Mouse (Mus musculus) midbrain, embryonic 10.5 days (tissue): ENCODE results near the gene Erbb3. TPM values are rescaled to one million over a fixed set of nuclear protein-coding genes. Genes with fewer than 3 reads are reported as not detected.

Experiments used
- DNase-seq: peaks from one replicate; pipeline ENCODE4 v3.0.0-alpha.2; 2017; ENCODE audit warnings: low spot score
- H3K27ac ChIP-seq: fragments of 300-500 bp; sonication (generic); replicated peaks from 2 replicates; pipeline ENCODE4 v1.5.1; 2016; ENCODE audit warnings: mild to moderate bottlenecking
- H3K27me3 ChIP-seq: fragments of 300-500 bp; sonication (generic); 2 replicates; pipeline ENCODE4 v1.6.1; 2016; ENCODE audit warnings: low read depth, mild to moderate bottlenecking; ENCODE audit not compliant: poor library complexity, severe bottlenecking
- H3K36me3 ChIP-seq: fragments of 300-500 bp; sonication (generic); 2 replicates; pipeline ENCODE4 v1.6.1; 2016; ENCODE audit warnings: mild to moderate bottlenecking, moderate library complexity
- H3K4me1 ChIP-seq: fragments of 300-500 bp; sonication (generic); 2 replicates; pipeline ENCODE4 v1.6.1; 2016
- H3K4me3 ChIP-seq: fragments of 300-500 bp; sonication (generic); 2 replicates; pipeline ENCODE4 v1.5.1; 2016; ENCODE audit warnings: mild to moderate bottlenecking, moderate library complexity
- H3K9me3 ChIP-seq: fragments of 300-500 bp; sonication (generic); replicated peaks from 2 replicates; pipeline ENCODE4 v1.6.1; 2016; ENCODE audit warnings: mild to moderate bottlenecking
- WGBS: fragments of 180-500 bp; shearing (Covaris S2); methylation state at CpG from one replicate; pipeline ENCODE4 v1.1.7; 2016; 5-methylcytosine and 5-hydroxymethylcytosine counted together
- polyA plus RNA-seq: library from polyadenylated mRNA; unstranded; fragments of >200 nt; fragmentation: Nextera tagmentation; extraction: Ambion mirVana; gene quantifications from 2 replicates; pipeline ENCODE4 v1.2.1, GENCODE M21; 2016

The Erbb3 gene
- polyA plus RNA-seq, 1 experiment from 2014 or later: 1.4 TPM

- Histone ChIP-seq H3K27ac (no peak overlapping the region), H3K27me3 (no peaks in the 10 kb centered on the region), H3K4me1 (no peaks in the 10 kb centered on the region), H3K4me3 (no peak overlapping the region), H3K36me3 (no peaks in the 10 kb centered on the region), H3K9me3 (no peaks in the 10 kb centered on the region)
- DNase-seq: no peak
- WGBS: 87% methylated on average over 2 of the region's 2 CpGs
These were observed 9.0 kb upstream of the Erbb3 start for GRCm38 (mm10) chr10:128598476-128598875.

GRCm38 (mm10) chr10:128592797-128593196, 3.3 kb upstream of the Erbb3 start:
- peaks cover 21% of the 10 kb centered on the region for H3K27me3 ChIP-seq
- H3K36me3 ChIP-seq: no peaks in the 10 kb centered on the region
- no peak overlapping the region for H3K27ac ChIP-seq
- no peaks in the 10 kb centered on the region for H3K9me3 ChIP-seq
- peaks cover 19% of the 10 kb centered on the region for H3K4me1 ChIP-seq
- no peak overlapping the region for H3K4me3 ChIP-seq
- no peak for DNase-seq
- 80% methylated on average over 5 of the region's 5 CpGs for WGBS

- no peak for DNase-seq
- 86% methylated on average over 6 of the region's 6 CpGs for WGBS
These were observed 2.0 kb upstream of the Erbb3 start for GRCm38 (mm10) chr10:128591436-128591835.

GRCm38 (mm10) chr10:128590193-128590690, 790 bp upstream of the Erbb3 start:
- Histone ChIP-seq H3K27ac (peak overlapping the region; percentile 77), H3K36me3 (no peaks in the 10 kb centered on the region), H3K4me1 (peaks cover 28% of the 10 kb centered on the region), H3K9me3 (no peaks in the 10 kb centered on the region), H3K27me3 (peaks cover 46% of the 10 kb centered on the region), H3K4me3 (peak overlapping the region; percentile 78)
- WGBS: under 1% methylated on average over 43 of the region's 43 CpGs
- DNase-seq: peak; percentile 79

More at GRCm38 (mm10) chr10:128591436-128591835, 2.0 kb upstream of the Erbb3 start:
- Histone ChIP-seq H3K9me3 (no peaks in the 10 kb centered on the region), H3K36me3 (no peaks in the 10 kb centered on the region), H3K4me3 (no peak overlapping the region), H3K4me1 (peaks cover 26% of the 10 kb centered on the region), H3K27me3 (peaks cover 34% of the 10 kb centered on the region), H3K27ac (no peak overlapping the region)

GRCm38 (mm10) chr10:128588775-128589463, 533 bp downstream of the Erbb3 start:
- 3% methylated on average over 23 of the region's 23 CpGs for WGBS
- Histone ChIP-seq H3K27me3 (peaks cover 59% of the 10 kb centered on the region), H3K9me3 (no peaks in the 10 kb centered on the region), H3K4me1 (peaks cover 29% of the 10 kb centered on the region), H3K27ac (no peak overlapping the region), H3K4me3 (peak overlapping the region; percentile 78), H3K36me3 (no peaks in the 10 kb centered on the region)
- peak; percentile 26 for DNase-seq

- H3K9me3 ChIP-seq: no peaks in the 10 kb centered on the region
- no peaks in the 10 kb centered on the region for H3K36me3 ChIP-seq
- 21% methylated on average over 1 of the region's 1 CpGs for WGBS
- H3K4me1 ChIP-seq: peaks cover 37% of the 10 kb centered on the region
- no peak for DNase-seq
- H3K4me3 ChIP-seq: no peak overlapping the region
- peaks cover 67% of the 10 kb centered on the region for H3K27me3 ChIP-seq
- no peak overlapping the region for H3K27ac ChIP-seq
These were observed 1.3 kb downstream of the Erbb3 start for GRCm38 (mm10) chr10:128588136-128588535.

GRCm38 (mm10) chr10:128587697-128588096, 1.8 kb downstream of the Erbb3 start:
- Histone ChIP-seq H3K4me3 (no peak overlapping the region), H3K36me3 (no peaks in the 10 kb centered on the region), H3K4me1 (peaks cover 37% of the 10 kb centered on the region), H3K27ac (no peak overlapping the region), H3K27me3 (peaks cover 72% of the 10 kb centered on the region), H3K9me3 (no peaks in the 10 kb centered on the region)
- DNase-seq: no peak
- 55% methylated on average over 8 of the region's 8 CpGs for WGBS

GRCm38 (mm10) chr10:128587120-128587519, 2.3 kb downstream of the Erbb3 start:
- no peak overlapping the region for H3K4me3 ChIP-seq
- H3K27ac ChIP-seq: no peak overlapping the region
- H3K9me3 ChIP-seq: no peaks in the 10 kb centered on the region
- DNase-seq: no peak
- peaks cover 37% of the 10 kb centered on the region for H3K4me1 ChIP-seq
- H3K27me3 ChIP-seq: peaks cover 75% of the 10 kb centered on the region
- WGBS: 53% methylated on average over 4 of the region's 4 CpGs
- no peaks in the 10 kb centered on the region for H3K36me3 ChIP-seq

- DNase-seq: no peak
These were observed 2.9 kb downstream of the Erbb3 start for GRCm38 (mm10) chr10:128586546-128586945.

GRCm38 (mm10) chr10:128584386-128584785, 5.1 kb downstream of the Erbb3 start:
- Histone ChIP-seq H3K4me3 (no peak overlapping the region), H3K36me3 (no peaks in the 10 kb centered on the region), H3K27me3 (peaks cover 70% of the 10 kb centered on the region), H3K27ac (no peak overlapping the region), H3K4me1 (peaks cover 24% of the 10 kb centered on the region), H3K9me3 (no peaks in the 10 kb centered on the region)
- DNase-seq: no peak
- WGBS: 14% methylated on average over 4 of the region's 4 CpGs

More at GRCm38 (mm10) chr10:128586546-128586945, 2.9 kb downstream of the Erbb3 start:
- H3K9me3 ChIP-seq: no peaks in the 10 kb centered on the region
- peaks cover 75% of the 10 kb centered on the region for H3K27me3 ChIP-seq
- 17% methylated on average over 1 of the region's 1 CpGs for WGBS
- H3K4me3 ChIP-seq: no peak overlapping the region
- H3K4me1 ChIP-seq: peaks cover 37% of the 10 kb centered on the region
- no peak overlapping the region for H3K27ac ChIP-seq
- no peaks in the 10 kb centered on the region for H3K36me3 ChIP-seq

- Histone ChIP-seq H3K36me3 (no peaks in the 10 kb centered on the region), H3K9me3 (no peaks in the 10 kb centered on the region), H3K4me3 (no peak overlapping the region), H3K27me3 (peaks cover 62% of the 10 kb centered on the region), H3K27ac (no peak overlapping the region), H3K4me1 (peaks cover 18% of the 10 kb centered on the region)
- 23% methylated on average over 7 of the region's 7 CpGs for WGBS
- no peak for DNase-seq
These were observed 5.8 kb downstream of the Erbb3 start for GRCm38 (mm10) chr10:128583644-128584043.

GRCm38 (mm10) chr10:128579731-128580130, 9.7 kb downstream of the Erbb3 start:
- no peak overlapping the region for H3K4me3 ChIP-seq
- peaks cover 23% of the 10 kb centered on the region for H3K27me3 ChIP-seq
- WGBS: 87% methylated on average over 4 of the region's 4 CpGs
- H3K4me1 ChIP-seq: peaks cover 9% of the 10 kb centered on the region; the same call in 1 of the 2 replicates
- no peak for DNase-seq
- H3K9me3 ChIP-seq: no peaks in the 10 kb centered on the region
- no peak overlapping the region for H3K27ac ChIP-seq
- H3K36me3 ChIP-seq: no peaks in the 10 kb centered on the region

GRCm38 (mm10) chr10:128579298-128579697, 10.2 kb downstream of the Erbb3 start:
- Histone ChIP-seq H3K4me1 (peaks cover 9% of the 10 kb centered on the region; the same call in 1 of the 2 replicates), H3K27me3 (peaks cover 19% of the 10 kb centered on the region), H3K9me3 (no peaks in the 10 kb centered on the region), H3K27ac (no peak overlapping the region), H3K4me3 (no peak overlapping the region), H3K36me3 (no peaks in the 10 kb centered on the region)
- WGBS: 90% methylated on average over 3 of the region's 3 CpGs
- DNase-seq: no peak
